Mouse (Mus musculus) kidney, embryonic 15.5 days (tissue): ENCODE measurements at regions not wholly inside any gene's neighbourhood (a gene's known extent, or its start where the extent isn't known, plus 50 kb on each side); places are given as distances from the start of the nearest gene placed in this dataset.

Experiments
- ATAC-seq: fragments of 200-750 bp; cut with Nextera tagmentation; replicated peaks from 2 replicates; pipeline ENCODE4 v1.8.0; 2017; ENCODE audit warnings: moderate TSS enrichment; ENCODE audit not compliant: low FRiP score
- H3K27ac ChIP-seq: fragments of 300-500 bp; sonication (generic); 2 replicates; pipeline ENCODE4 v1.5.1; 2015; ENCODE audit warnings: mild to moderate bottlenecking, inconsistent platforms
- H3K27me3 ChIP-seq: fragments of 300-500 bp; sonication (generic); 2 replicates; pipeline ENCODE4 v1.6.1; 2015; ENCODE audit warnings: inconsistent platforms
- H3K36me3 ChIP-seq: fragments of 300-500 bp; sonication (generic); 2 replicates; pipeline ENCODE4 v1.6.1; 2015; ENCODE audit warnings: inconsistent platforms
- H3K4me1 ChIP-seq: fragments of 300-500 bp; sonication (generic); 2 replicates; pipeline ENCODE4 v1.6.1; 2015; ENCODE audit warnings: inconsistent platforms
- H3K4me2 ChIP-seq: fragments of 300-500 bp; sonication (generic); 2 replicates; pipeline ENCODE4 v1.6.1; 2015; ENCODE audit warnings: moderate library complexity, mild to moderate bottlenecking, inconsistent platforms
- H3K4me3 ChIP-seq: fragments of 300-500 bp; sonication (generic); replicated peaks from 2 replicates; pipeline ENCODE4 v1.5.1; 2015; ENCODE audit warnings: mild to moderate bottlenecking, inconsistent platforms
- H3K9ac ChIP-seq: fragments of 300-500 bp; sonication (generic); 2 replicates; pipeline ENCODE4 v1.6.1; 2015; ENCODE audit warnings: mild to moderate bottlenecking, inconsistent platforms
- H3K9me3 ChIP-seq: fragments of 300-500 bp; sonication (generic); replicated peaks from 2 replicates; pipeline ENCODE4 v1.6.1; 2016; ENCODE audit warnings: inconsistent platforms
- WGBS: fragments of 180-500 bp; shearing (Covaris S2); methylation state at CpG from one replicate; pipeline ENCODE4 v1.1.7; 2015; ENCODE audit warnings: mixed read lengths; 5-methylcytosine and 5-hydroxymethylcytosine counted together

DNA sequence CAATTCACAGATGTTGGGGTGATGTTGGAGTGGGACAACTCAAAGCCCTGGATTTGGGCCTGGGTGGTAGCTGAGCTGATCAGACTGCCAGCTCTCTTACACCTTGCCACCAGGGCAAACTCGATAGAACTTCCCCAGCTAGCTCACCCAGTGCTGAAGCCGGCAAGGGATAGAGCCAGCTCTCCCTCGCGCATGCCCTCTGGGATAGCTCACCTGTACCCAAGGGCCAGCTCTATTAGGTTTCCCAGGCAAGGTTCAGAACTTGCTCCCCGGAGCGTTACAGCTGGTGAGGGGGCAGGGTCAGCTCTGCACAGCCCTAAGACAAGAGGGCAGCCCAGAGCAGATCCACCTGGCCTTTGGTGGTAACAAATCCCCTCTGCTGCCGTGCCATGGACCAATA is 54.1 kb upstream of the 1700012A03Rik start:
- Histone ChIP-seq H3K4me1 (no peaks in the 10 kb centered on the region), H3K27ac (no peak overlapping the region), H3K9me3 (no peaks in the 10 kb centered on the region), H3K36me3 (no peaks in the 10 kb centered on the region), H3K9ac (no peak overlapping the region), H3K4me2 (no peak overlapping the region), H3K4me3 (no peak overlapping the region), H3K27me3 (no peaks in the 10 kb centered on the region)
- no peak for ATAC-seq
- WGBS: 75% methylated on average over 7 of the region's 7 CpGs

DNA sequence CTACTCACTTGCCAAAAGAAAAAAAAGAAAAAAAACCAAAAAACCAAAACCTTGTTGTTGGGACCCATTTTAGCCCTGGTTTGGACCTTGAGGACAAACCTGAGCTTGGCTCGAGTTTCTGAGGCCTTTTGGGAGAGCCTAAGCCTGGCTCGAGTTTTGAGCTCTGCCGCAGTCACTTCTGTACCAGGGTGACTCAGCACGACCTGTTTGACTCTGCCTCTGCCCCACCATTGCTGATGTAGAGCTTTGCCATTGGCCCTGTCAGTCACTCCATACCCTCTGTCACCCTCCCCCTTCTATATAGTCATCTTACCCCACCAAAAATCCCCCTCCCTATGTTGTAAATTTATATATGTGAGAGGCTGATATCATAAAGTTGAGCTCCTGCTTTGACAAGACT is 54.8 kb upstream of the 1700012A03Rik start:
- no peaks in the 10 kb centered on the region for H3K4me1 ChIP-seq
- H3K27ac ChIP-seq: no peak overlapping the region
- no peaks in the 10 kb centered on the region for H3K36me3 ChIP-seq
- no peaks in the 10 kb centered on the region for H3K27me3 ChIP-seq
- H3K4me3 ChIP-seq: no peak overlapping the region
- H3K4me2 ChIP-seq: no peak overlapping the region
- no peak overlapping the region for H3K9ac ChIP-seq
- ATAC-seq: no peak
- 79% methylated on average over 4 of the region's 4 CpGs for WGBS
- H3K9me3 ChIP-seq: no peaks in the 10 kb centered on the region

DNA sequence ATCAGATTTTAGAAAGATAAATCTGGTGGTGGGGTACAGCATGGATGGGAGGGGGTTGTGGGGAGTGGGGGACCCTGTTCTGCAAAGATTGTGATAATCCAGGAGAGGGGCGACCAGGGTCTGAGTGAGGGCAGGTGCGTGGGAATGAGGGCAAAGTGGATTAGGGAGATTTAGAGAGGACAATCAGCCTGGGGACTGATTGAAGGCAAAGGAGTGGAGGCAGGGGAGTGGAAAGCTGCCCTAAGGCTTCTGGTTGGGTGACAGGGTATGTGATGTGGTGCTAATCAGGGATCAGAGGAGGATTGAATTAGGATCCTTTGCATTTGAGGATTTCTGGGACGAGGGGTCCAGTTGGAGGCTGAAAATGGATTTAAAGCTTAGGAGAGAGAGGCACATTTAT is 64.3 kb upstream of the 1700012A03Rik start:
- ATAC-seq: no peak
- H3K4me1 ChIP-seq: no peaks in the 10 kb centered on the region
- H3K4me2 ChIP-seq: no peak overlapping the region

DNA sequence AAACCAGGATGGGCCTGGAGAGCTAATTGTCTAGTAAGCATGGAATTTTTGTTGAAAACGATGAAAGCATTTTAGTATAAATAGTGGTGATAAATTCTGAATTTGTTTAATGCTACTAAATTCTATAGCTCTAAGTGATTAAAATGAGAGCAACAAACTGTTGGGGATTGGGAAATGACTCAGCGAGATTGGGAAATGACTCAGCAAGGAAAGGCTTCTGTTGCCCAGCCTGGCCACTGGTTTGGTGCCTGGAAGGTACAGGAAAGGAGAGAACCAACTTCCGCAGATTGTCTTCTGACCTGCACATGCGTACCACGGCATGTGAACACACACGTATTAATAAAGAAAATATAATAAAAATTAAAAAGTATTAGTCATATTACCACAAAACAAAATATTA is 73.3 kb upstream of the 1700012A03Rik start:
- no peaks in the 10 kb centered on the region for H3K27me3 ChIP-seq
- H3K4me3 ChIP-seq: no peak overlapping the region
- no peaks in the 10 kb centered on the region for H3K9me3 ChIP-seq
- H3K4me2 ChIP-seq: no peak overlapping the region
- H3K27ac ChIP-seq: no peak overlapping the region
- no peaks in the 10 kb centered on the region for H3K36me3 ChIP-seq
- 92% methylated on average over 6 of the region's 6 CpGs for WGBS
- H3K9ac ChIP-seq: no peak overlapping the region
- ATAC-seq: no peak
- no peaks in the 10 kb centered on the region for H3K4me1 ChIP-seq

More for the DNA sequence above, 64.3 kb upstream of the 1700012A03Rik start:
- Histone ChIP-seq H3K27ac (no peak overlapping the region), H3K4me3 (no peak overlapping the region), H3K9me3 (no peaks in the 10 kb centered on the region), H3K9ac (no peak overlapping the region), H3K27me3 (no peaks in the 10 kb centered on the region), H3K36me3 (no peaks in the 10 kb centered on the region)
- WGBS: 65% methylated on average over 3 of the region's 3 CpGs

DNA sequence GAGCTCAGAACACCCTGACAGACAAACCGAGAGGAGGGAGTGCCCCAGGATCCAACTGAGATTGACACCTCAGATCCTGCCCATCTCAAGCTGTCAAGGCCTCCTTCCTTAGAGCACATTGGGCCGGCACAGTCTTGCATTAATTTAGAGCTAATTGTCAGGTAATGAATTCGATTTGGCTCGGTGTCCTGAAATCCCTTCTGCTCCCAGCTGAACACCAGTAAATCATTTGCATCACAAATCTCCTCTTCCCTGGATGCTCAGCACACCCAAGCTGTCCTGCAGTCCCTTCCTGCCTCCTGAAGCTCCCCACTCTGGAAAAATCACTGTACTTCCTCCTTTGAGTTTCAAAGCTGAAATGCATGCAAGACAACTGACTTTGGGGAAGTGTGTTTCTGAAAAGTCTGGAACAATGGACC is 102.0 kb upstream of the 1700012A03Rik start:
- no peak for ATAC-seq
- H3K27ac ChIP-seq: no peak overlapping the region
- 30% methylated on average over 4 of the region's 4 CpGs for WGBS

DNA sequence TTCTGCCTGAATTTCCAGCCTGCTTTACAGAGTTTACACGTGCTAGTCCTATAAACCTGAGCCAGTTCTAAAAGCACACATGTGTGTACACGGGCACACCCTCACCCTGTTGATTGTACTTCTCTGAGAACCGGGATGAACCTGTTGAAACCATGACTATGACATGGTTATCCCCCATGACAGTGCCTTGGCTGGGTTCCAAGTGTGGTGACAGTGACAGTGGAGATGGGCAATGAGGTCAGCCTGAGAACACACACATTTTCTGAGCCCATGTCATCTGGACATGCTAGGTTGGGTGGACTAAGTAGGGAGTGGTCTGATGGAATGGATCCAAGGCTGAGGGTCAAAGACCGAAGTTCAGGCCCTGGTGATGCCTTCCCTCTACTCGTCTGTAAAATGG is 103.5 kb upstream of the 1700012A03Rik start:
- H3K4me2 ChIP-seq: no peak overlapping the region
- H3K27me3 ChIP-seq: no peaks in the 10 kb centered on the region
- 87% methylated on average over 5 of the region's 5 CpGs for WGBS
- H3K36me3 ChIP-seq: no peaks in the 10 kb centered on the region
- ATAC-seq: no peak
- no peaks in the 10 kb centered on the region for H3K9me3 ChIP-seq
- no peak overlapping the region for H3K9ac ChIP-seq
- H3K4me1 ChIP-seq: 0 out of 2 replicates have a peak, but pooled peaks cover 3% of the 10 kb centered on the region
- H3K27ac ChIP-seq: no peak overlapping the region
- H3K4me3 ChIP-seq: no peak overlapping the region

More for the DNA sequence above, 102.0 kb upstream of the 1700012A03Rik start:
- no peaks in the 10 kb centered on the region for H3K9me3 ChIP-seq
- no peaks in the 10 kb centered on the region for H3K27me3 ChIP-seq
- H3K4me3 ChIP-seq: no peak overlapping the region
- H3K9ac ChIP-seq: no peak overlapping the region
- 0 out of 2 replicates have a peak, but pooled peaks cover 3% of the 10 kb centered on the region for H3K4me1 ChIP-seq
- H3K36me3 ChIP-seq: no peaks in the 10 kb centered on the region
- no peak overlapping the region for H3K4me2 ChIP-seq

DNA sequence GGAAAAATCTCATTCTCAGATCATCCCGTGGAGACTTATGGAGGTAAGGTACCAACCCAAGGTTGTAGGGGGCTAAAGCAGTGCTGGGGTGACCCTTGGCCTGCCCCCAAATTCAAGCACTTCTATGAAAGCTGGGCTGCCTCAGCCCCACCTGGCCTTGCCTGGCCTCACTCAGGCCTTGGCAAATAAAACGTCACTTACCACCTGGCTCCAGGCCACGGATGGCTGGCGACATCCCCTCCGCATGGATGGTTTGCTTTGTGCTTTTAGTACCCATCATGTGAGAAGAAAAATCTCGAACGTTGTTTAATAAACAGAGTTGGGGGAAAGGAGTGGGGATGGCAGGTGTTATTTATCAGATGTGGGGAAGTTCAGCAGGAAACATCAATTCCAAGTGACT is 104.7 kb upstream of the 1700012A03Rik start:
- 32% methylated on average over 7 of the region's 7 CpGs for WGBS
- Histone ChIP-seq H3K9me3 (no peaks in the 10 kb centered on the region), H3K4me2 (no peak overlapping the region), H3K4me3 (no peak overlapping the region), H3K36me3 (no peaks in the 10 kb centered on the region), H3K4me1 (0 out of 2 replicates have a peak, but pooled peaks cover 3% of the 10 kb centered on the region), H3K27me3 (no peaks in the 10 kb centered on the region), H3K27ac (no peak overlapping the region), H3K9ac (no peak overlapping the region)
- ATAC-seq: peak; percentile 66; the same call in 1 of the 2 replicates

DNA sequence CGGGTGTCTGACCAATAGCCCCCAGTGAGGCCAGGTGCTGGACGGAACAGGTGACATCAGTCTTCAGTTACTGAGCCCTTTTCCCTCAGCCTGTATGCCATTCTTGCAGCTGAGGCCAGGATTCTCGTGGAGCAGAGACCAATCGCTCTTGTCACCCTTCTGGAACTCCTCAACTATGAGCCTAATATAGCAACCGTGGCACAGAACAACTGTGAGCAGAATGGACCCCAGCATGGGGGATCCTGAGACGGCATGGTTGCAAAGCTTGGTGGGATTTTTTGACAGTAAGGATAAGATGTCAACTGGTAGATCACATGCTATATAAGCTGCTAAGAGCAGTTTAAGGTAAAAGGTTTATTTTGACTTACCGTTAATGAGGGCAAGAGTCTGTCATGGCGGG is 105.5 kb upstream of the 1700012A03Rik start:
- Histone ChIP-seq H3K27me3 (no peaks in the 10 kb centered on the region), H3K4me3 (no peak overlapping the region), H3K4me2 (no peak overlapping the region), H3K9me3 (no peaks in the 10 kb centered on the region), H3K36me3 (no peaks in the 10 kb centered on the region), H3K9ac (no peak overlapping the region), H3K4me1 (0 out of 2 replicates have a peak, but pooled peaks cover 3% of the 10 kb centered on the region), H3K27ac (no peak overlapping the region)
- no peak for ATAC-seq
- WGBS: 87% methylated on average over 8 of the region's 8 CpGs

DNA sequence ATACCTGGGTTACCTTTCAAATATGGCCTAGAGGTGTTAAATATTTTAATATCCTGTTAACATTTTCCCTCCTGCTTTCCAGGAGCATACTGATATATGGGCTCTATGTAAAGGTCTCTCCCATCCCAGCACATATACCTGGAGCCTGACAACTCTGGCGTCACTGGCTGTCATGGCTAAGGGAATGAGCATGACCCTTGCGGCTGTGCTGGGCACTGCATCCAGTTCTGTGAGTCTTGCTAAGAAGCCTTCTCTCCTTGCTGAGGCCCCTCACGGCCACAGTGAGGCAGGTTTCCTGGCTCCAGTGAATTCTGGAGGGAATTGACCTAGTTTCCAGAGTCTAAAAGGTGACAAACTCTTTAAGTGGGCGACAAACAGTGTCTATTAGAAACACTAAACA is 107.3 kb upstream of the 1700012A03Rik start:
- H3K36me3 ChIP-seq: no peaks in the 10 kb centered on the region
- H3K4me1 ChIP-seq: 0 out of 2 replicates have a peak, but pooled peaks cover 3% of the 10 kb centered on the region
- no peak overlapping the region for H3K4me3 ChIP-seq
- H3K9ac ChIP-seq: no peak overlapping the region
- 50% methylated on average over 4 of the region's 4 CpGs for WGBS
- H3K9me3 ChIP-seq: no peaks in the 10 kb centered on the region
- H3K27ac ChIP-seq: no peak overlapping the region
- H3K27me3 ChIP-seq: peaks cover 8% of the 10 kb centered on the region
- ATAC-seq: no peak
- no peak overlapping the region for H3K4me2 ChIP-seq

DNA sequence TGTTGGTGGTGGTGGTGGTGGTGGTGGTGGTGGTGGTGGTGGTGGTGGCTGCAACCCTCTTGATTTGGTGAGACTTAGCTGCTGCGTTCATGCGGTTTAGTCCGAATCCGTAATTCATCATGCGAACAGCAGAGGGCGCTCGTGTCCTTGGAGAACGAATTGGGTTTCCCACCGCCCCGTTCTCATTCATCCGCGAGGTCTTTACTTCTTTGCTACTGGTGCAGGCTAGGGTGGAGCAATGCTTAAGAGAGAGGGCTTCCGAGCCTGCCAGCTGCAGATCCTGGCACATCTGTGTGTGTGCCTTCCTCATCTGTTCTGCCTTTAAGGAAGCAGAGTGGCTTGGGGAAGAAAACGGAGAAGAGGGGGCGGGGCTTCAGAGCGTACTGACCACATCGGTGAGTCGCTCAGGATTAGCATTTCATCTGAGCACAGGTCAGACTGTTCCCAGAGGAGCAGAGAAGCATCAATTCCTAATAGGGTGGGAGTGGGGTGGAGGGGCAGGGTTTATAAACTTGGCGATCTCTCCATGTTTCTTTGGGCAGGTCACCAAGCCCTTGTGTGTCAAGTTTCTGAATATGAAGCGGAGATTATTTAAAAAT is 111.7 kb upstream of the 1700012A03Rik start:
- peak; percentile 46 for ATAC-seq

DNA sequence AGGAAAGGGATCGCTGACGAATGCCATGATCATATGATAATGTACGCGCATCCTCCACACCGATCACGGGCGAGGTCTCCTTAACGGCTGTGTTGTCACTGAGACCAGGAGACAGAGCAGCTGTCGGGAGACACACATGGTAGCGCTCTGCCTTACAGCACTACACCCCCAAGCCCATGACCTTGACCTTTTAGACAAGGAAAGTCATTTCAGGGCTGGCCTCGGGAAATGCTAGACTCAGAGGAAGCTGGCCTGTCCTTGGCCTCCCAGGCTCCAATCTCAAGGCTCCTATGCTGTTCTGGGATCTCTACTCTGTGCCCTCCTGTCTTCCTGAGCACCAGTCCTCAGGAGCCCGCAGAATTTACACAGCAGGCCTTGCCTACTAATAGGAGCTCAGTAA is 112.9 kb upstream of the 1700012A03Rik start:
- 0 out of 2 replicates have a peak overlapping the region, but pooled peaks have one; percentile 20 for H3K4me2 ChIP-seq
- peaks cover 14% of the 10 kb centered on the region for H3K27me3 ChIP-seq
- no peaks in the 10 kb centered on the region for H3K36me3 ChIP-seq
- H3K9me3 ChIP-seq: no peaks in the 10 kb centered on the region
- peaks cover 27% of the 10 kb centered on the region for H3K4me1 ChIP-seq
- 58% methylated on average over 12 of the region's 12 CpGs for WGBS
- H3K27ac ChIP-seq: no peak overlapping the region
- no peak overlapping the region for H3K9ac ChIP-seq
- no peak overlapping the region for H3K4me3 ChIP-seq
- no peak for ATAC-seq

More for the DNA sequence above, 111.7 kb upstream of the 1700012A03Rik start:
- Histone ChIP-seq H3K27ac (no peak overlapping the region), H3K27me3 (peaks cover 14% of the 10 kb centered on the region), H3K4me2 (peak overlapping the region; percentile 69), H3K4me1 (peaks cover 23% of the 10 kb centered on the region), H3K9me3 (no peaks in the 10 kb centered on the region), H3K9ac (0 out of 2 replicates have a peak overlapping the region, but pooled peaks have one; percentile 9), H3K36me3 (no peaks in the 10 kb centered on the region), H3K4me3 (peak overlapping the region; percentile 43)
- WGBS: 5% methylated on average over 20 of the region's 20 CpGs

DNA sequence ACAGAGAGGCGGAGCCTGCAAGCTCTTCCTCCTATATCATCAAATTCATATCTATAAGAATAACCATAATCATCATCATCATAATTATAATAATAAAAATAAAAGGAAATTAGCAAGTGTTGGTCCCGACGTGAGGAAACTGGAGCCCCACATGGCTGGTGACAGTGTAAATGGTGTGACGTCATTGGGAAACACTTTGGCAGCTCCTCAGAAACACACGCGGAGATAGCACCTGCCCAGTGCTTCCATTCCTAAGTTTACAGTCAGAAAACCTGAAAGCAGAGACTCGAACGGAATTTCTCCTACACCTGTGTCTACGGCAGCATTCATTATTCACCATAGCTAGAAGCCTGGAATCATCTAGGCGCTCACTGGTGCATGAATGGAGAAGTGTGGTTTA is 115.2 kb upstream of the 1700012A03Rik start:
- Histone ChIP-seq H3K4me1 (peaks cover 27% of the 10 kb centered on the region), H3K4me3 (no peak overlapping the region), H3K9ac (no peak overlapping the region), H3K27ac (no peak overlapping the region), H3K4me2 (no peak overlapping the region), H3K9me3 (no peaks in the 10 kb centered on the region), H3K36me3 (no peaks in the 10 kb centered on the region), H3K27me3 (peaks cover 14% of the 10 kb centered on the region)
- 78% methylated on average over 10 of the region's 10 CpGs for WGBS
- no peak for ATAC-seq

DNA sequence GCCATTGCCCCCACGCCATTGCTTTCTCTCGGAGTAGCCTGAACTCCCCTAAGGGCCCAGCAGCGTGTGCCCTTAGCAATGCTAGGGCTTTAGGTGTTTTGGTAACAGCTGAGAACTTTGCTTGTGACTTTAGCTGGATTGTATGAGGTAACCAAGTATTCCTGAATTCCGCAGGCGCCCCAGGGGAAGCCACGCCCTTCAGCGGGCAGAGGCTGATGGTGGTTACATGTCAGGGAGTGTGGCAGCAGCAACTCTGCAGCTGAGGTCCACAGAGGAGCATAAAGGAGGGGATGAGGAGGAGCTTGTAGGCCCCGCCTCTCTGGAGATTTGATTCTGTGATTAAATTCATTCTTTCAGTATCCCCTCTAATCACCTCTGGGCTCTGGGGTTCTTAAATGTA is 116.1 kb upstream of the 1700012A03Rik start:
- no peaks in the 10 kb centered on the region for H3K9me3 ChIP-seq
- WGBS: 67% methylated on average over 8 of the region's 8 CpGs
- peak overlapping the region; percentile 24 for H3K4me2 ChIP-seq
- H3K27me3 ChIP-seq: peaks cover 11% of the 10 kb centered on the region
- peaks cover 27% of the 10 kb centered on the region for H3K4me1 ChIP-seq
- peak overlapping the region; percentile 57 for H3K27ac ChIP-seq
- H3K9ac ChIP-seq: no peak overlapping the region
- no peak overlapping the region for H3K4me3 ChIP-seq
- H3K36me3 ChIP-seq: no peaks in the 10 kb centered on the region
- ATAC-seq: no peak
